Mouse (Mus musculus): ENCODE measurements around the gene Tnfrsf12a.

Tnfrsf12a gene

GRCm38 (mm10) chr17:23677236-23677679, at the start of gene Tnfrsf12a:
Tnfrsf12a (minus strand) TSS chr17:23677468.
- DNase-seq (ENCODE audit: extremely low read depth, low read depth, low spot score), result no peak

DNA sequence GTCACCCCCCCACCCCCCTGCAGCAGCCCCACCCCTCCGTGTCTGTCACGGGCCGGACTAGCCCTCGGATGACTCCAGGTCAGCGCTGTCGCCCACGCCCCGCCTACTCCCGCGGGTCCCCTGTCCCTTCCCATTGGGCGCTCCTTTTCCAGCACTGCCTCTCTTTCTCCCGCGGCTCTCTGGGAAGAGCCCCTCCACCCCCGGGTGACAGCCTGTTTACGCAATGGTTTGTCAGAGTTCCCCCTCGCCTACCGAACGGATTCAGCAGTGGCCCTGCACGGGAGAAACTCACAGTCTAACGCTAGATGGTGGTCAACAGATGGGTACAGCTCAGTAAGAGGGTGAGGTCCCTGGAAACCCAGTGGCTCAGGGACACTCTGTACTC, 49.5 kb upstream of the Tnfrsf12a start:
- DNase-seq (ENCODE audit: extremely low read depth, low read depth, low spot score), result no peak

GRCm38 (mm10) chr17:23725999-23726757, 48.9 kb upstream of the Tnfrsf12a start, which contains the start of gene Pkmyt1:
Pkmyt1 (plus strand) TSS chr17:23726336.
- DNase-seq (ENCODE audit: extremely low read depth, low read depth, low spot score), result no peak

- no peak for DNase-seq (ENCODE audit: extremely low read depth, low read depth, low spot score)
Measured at GRCm38 (mm10) chr17:23725477-23725876, 48.2 kb upstream of the Tnfrsf12a start.

DNA sequence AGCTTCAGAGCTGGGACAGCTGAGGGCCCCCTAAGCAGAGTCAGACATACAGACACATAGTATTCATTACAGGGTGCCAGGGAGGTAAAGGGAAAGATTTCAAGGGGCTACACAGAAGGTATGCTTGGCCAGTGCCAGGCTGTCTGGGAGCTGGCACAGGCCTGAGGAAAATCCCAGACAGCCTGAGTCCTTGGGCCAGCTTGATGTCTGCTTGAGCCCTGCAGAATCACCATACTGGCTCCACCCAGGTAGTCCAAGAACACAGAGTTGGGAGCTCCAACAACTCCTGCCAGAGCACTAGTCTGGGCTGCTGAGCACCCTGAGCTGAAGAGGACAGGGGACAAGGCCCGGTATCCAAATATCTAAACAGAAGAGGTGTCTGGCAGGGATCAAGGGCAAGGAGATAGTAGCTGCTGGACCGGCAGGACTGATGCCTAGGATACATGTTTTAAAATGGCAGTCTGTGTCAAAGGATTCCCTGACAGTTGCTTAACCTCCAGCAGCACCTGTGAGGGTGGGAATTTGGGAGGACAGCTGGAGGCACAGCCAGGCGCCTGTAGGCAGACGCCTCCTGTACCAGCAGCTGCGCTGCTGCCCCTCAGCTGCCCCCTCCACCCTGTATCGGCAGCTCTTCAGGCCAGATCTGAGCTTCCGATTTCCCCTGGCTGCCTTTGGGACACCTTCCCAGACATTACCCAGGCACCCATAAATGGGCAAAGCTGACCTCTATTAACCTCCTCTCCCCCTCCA, 45.3 kb upstream of the Tnfrsf12a start, which contains the start of gene 1520401A03Rik:
1520401A03Rik (minus strand) TSS at position 408 of the 750 bp plus-strand sequence.
- no peak for DNase-seq (ENCODE audit: extremely low read depth, low read depth, low spot score)

GRCm38 (mm10) chr17:23721886-23722285, 44.6 kb upstream of the Tnfrsf12a start:
- no peak for DNase-seq (ENCODE audit: extremely low read depth, low read depth, low spot score)

GRCm38 (mm10) chr17:23719455-23719854, 42.2 kb upstream of the Tnfrsf12a start:
- no peak for DNase-seq (ENCODE audit: extremely low read depth, low read depth, low spot score)

- DNase-seq (ENCODE audit: extremely low read depth, low read depth, low spot score), result no peak
Measured at GRCm38 (mm10) chr17:23717003-23717402, 39.7 kb upstream of the Tnfrsf12a start.

GRCm38 (mm10) chr17:23706212-23706611, 28.9 kb upstream of the Tnfrsf12a start:
- no peak for DNase-seq (ENCODE audit: extremely low read depth, low read depth, low spot score)

- DNase-seq (ENCODE audit: extremely low read depth, low read depth, low spot score), result no peak
Measured at GRCm38 (mm10) chr17:23705525-23706104, 28.3 kb upstream of the Tnfrsf12a start.

- DNase-seq (ENCODE audit: extremely low read depth, low read depth, low spot score), result no peak
Measured at GRCm38 (mm10) chr17:23704741-23705140, 27.5 kb upstream of the Tnfrsf12a start.

- DNase-seq (ENCODE audit: extremely low read depth, low read depth, low spot score), result no peak
Measured at GRCm38 (mm10) chr17:23703301-23703700, 26.0 kb upstream of the Tnfrsf12a start.

- no peak for DNase-seq (ENCODE audit: extremely low read depth, low read depth, low spot score)
Measured at GRCm38 (mm10) chr17:23700079-23700478, 22.8 kb upstream of the Tnfrsf12a start.

DNA sequence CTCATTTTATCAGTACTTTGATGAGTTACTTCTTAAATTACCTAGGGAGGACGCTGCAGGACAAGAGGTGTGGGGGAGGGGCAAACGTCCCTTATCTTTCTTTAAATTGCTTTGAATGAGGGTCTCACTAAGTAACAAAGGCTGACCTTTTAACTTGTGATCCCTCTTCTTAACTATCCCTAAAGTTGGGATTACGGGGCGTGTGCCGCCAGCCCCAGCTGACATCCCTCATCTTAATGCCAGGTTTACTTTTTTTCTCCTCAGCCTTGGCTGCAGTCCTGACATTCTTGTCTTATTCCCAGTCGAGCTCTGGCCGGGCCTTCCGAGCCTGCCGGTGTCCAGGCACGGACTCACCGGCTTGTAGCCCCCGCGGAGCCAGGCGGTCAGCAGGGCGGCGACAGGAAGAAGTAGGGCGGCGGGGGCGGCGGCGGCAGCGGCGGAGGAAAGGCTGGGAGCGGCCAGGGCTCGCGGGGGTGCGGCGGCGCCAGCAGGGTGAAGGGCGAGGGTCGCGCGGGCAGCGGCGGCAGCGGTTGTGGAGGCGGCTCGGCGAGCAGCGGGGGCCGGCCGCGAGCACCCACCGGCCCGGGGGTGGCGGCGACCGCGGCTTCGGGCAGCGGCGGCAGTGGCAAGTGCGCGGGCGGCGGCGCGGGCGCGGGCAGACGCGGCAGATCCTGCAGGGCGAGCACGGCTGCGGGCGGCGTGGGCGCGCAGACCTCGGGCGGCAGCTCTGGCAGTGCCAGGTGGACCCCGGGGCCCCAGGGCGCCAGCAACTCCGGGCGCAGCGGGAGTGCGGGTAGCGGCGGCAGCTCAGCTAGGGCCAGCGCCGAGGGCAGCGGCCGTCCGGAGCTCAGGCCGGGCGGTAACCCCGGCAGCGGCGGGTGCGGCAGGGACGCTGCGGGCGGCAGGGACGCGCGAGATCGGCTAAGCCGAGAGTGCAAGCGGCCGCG, 22.1 kb upstream of the Tnfrsf12a start:
- no peak for DNase-seq (ENCODE audit: extremely low read depth, low read depth, low spot score)

DNA sequence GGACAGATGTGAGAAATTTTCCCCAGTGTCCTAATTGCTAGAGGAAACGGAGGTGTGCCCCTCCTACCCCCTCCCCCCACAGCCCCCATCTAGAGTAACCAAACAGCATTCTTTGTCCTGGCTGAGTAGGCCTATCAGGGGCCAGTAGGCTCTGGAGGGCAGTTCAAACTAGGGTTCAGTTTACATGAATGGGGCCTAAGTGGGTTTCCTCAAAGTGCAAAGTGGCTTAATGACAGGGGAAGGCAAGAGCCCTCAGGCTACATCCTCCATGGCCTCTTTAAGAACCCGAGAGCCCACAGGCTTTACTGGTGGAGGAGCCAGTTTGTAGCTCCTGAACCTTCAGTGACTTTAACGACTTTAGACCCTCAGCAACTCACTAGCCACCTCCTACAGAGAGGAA, 18.5 kb upstream of the Tnfrsf12a start:
- no peak for DNase-seq (ENCODE audit: extremely low read depth, low read depth, low spot score)

- DNase-seq (ENCODE audit: extremely low read depth, low read depth, low spot score), result no peak
Measured at GRCm38 (mm10) chr17:23694491-23694890, 17.2 kb upstream of the Tnfrsf12a start.

GRCm38 (mm10) chr17:23683856-23684672, 6.8 kb upstream of the Tnfrsf12a start, which contains the start of gene Cldn9:
Cldn9 (minus strand) TSS chr17:23684026.
- no peak for DNase-seq (ENCODE audit: extremely low read depth, low read depth, low spot score)

DNA sequence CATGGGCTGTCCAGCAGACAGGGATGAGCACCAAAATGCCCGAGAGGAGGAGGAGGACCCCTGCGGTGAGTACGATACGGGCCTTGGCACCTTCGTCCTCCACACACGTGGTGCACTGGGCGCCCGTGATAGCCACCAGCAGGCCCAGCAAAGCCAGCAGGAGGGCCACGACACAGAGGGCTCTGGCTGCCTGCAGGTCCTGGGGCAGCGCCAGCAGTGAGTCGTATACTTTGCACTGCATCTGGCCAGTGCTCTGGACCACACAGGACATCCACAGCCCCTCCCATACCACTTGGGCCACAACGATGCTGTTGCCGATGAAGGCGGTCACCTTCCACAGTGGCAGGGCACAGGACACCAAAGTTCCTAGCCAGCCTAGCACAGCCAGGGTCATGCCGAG, 6.0 kb upstream of the Tnfrsf12a start:
- DNase-seq (ENCODE audit: extremely low read depth, low read depth, low spot score), result no peak

DNA sequence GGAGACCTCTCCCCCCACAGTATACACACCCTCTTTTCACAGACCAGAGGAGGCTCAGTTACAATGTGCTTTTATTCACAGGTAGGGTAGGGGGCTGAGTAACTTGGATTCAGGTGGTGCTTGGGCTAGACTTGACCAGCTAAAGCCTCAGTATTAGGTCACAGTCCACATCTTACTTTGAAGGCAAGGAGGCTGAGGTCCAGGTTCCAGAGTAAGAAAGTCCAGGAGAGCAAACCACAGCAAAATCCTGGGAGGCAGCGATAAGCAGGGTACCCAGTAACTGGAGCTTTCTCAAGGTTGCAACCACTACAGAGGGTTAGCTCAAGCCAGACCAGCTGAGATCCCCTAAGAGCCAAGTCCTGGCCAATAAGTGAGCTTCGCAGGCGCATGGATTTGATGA, 5.3 kb upstream of the Tnfrsf12a start:
- DNase-seq (ENCODE audit: extremely low read depth, low read depth, low spot score), result no peak

DNA sequence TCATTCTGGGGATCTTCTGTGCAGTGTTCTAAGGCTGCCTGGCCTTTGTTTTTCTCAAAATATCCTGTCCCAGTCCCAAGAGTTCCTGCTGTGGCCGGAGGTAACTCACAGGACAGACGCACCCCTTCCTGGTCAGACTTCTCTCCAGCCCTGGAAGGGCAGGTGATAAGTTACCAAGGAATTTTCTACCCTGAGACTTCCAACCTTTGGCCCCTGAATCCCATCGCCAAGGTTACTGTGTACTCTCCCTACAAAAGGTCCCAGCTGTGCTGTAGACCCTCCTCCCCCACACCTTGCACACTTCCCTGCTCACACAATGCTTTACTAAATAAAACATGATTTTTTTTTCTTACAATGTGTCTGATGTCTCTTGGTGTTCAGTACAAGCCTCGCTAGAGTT, 4.8 kb upstream of the Tnfrsf12a start:
- no peak for DNase-seq (ENCODE audit: extremely low read depth, low read depth, low spot score)

Measured in fat pad, adult 2 months (tissue).